In the genomic region with DNA sequence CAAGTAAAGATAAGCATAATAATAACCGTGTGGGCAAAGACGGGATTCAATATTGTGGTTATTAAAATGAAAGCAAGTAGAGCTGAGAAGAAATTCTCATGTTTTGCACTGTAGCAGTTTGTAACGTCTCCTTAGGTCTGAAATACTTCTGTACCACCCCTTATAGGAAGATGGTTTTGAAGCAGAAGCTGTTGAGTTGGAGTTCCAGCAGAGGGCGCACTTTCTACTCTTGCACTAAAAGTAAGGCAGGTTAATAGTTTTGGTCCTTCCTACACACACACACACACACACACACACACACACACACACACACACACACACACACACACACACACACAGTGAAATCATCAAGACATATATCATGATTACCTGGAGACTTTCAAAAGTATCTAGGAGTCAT, we compare ENCODE assay signal across 9 mouse cellular contexts.
A peak's percentile ranks its signal among the peaks of the same experiment; 100 is the strongest.
DNase-seq lines count a peak whose midpoint lies in the region; ATAC-seq and TF ChIP-seq lines count a peak whose summit lies in the region.
"Had no signal": no experiment of that assay in that cellular context is flagged by ENCODE, and none has a peak within 500 bp of the region (broad histone marks: within the 10 kb centered on the region; RNA-seq: fewer than 3 reads in every experiment).

No protein-coding gene starts in this region.

- no peak overlapping the region for H3K4me3 ChIP-seq in kidney, postnatal 0 days (replicated peaks; ENCODE audit: low read depth, low read length)
- no peak overlapping the region for H3K4me3 ChIP-seq in kidney, embryonic 16.5 days (ENCODE audit: low read length)
- no peak overlapping the region for H3K4me3 ChIP-seq in ES-E14 (ENCODE audit: insufficient read depth in 1 of 2, low read depth in 1 of 2, low read length in 2 of 2, poor library complexity in 1 of 2, severe bottlenecking in 1 of 2)
- H3K4me3 ChIP-seq: limb, embryonic 13.5 days had no signal

- H3K4me1 ChIP-seq in kidney, postnatal 0 days (replicated peaks; ENCODE audit: insufficient read depth, low read length): no peaks in the 10 kb centered on the region
- H3K4me1 ChIP-seq in kidney, embryonic 16.5 days (ENCODE audit: insufficient read depth, low read length): no peaks in the 10 kb centered on the region
- H3K4me1 ChIP-seq in ES-E14 (ENCODE audit: control insufficient read depth in 2 of 2, insufficient read depth in 2 of 2, low read length in 2 of 2, poor library complexity in 1 of 2): no peaks in the 10 kb centered on the region
- H3K4me1 ChIP-seq: limb, embryonic 13.5 days had no signal

- in situ Hi-C loops in ES-E14 (cut with MboI; ENCODE audit: low sequenced_read_pairs in 2 of 2, unreplicated experiment in 2 of 2): no loop called here

- H3K9ac ChIP-seq in kidney, postnatal 0 days (ENCODE audit: low read depth, low read length): no peak overlapping the region
- H3K9ac ChIP-seq in kidney, embryonic 16.5 days (replicated peaks; ENCODE audit: low read length): no peak overlapping the region
- no peak overlapping the region for H3K9ac ChIP-seq in ES-E14 (ENCODE audit: insufficient read depth, low read depth, low read length, poor library complexity, severe bottlenecking)
- H3K9ac ChIP-seq: limb, embryonic 13.5 days had no signal

- no peak overlapping the region for H3K27ac ChIP-seq in kidney, postnatal 0 days
- H3K27ac ChIP-seq in kidney, embryonic 16.5 days (ENCODE audit: low read length): no peak overlapping the region
- no peak overlapping the region for H3K27ac ChIP-seq in ES-E14 (ENCODE audit: insufficient read depth, low read depth, low read length, poor library complexity, severe bottlenecking)
- H3K27ac ChIP-seq: limb, embryonic 13.5 days had no signal

- H3K27me3 ChIP-seq in kidney, postnatal 0 days (ENCODE audit: insufficient read depth, low read length): no peaks in the 10 kb centered on the region
- no peaks in the 10 kb centered on the region for H3K27me3 ChIP-seq in kidney, embryonic 16.5 days (ENCODE audit: insufficient read depth, low read length)
- H3K27me3 ChIP-seq: limb, embryonic 13.5 days had no signal

- WGBS in kidney, postnatal 0 days: 27% methylated on average over 4 of the region's 4 CpGs
- WGBS in kidney, embryonic 16.5 days: 25% methylated on average over 4 of the region's 4 CpGs

- H3K36me3 ChIP-seq in kidney, postnatal 0 days (ENCODE audit: insufficient read depth, low read length): no peaks in the 10 kb centered on the region
- no peaks in the 10 kb centered on the region for H3K36me3 ChIP-seq in kidney, embryonic 16.5 days (ENCODE audit: insufficient read depth, low read length)
- H3K36me3 ChIP-seq in ES-E14 (ENCODE audit: control insufficient read depth, insufficient read depth, low read length, poor library complexity, severe bottlenecking): no peaks in the 10 kb centered on the region
- H3K36me3 ChIP-seq: limb, embryonic 13.5 days had no signal

- H3K9me3 ChIP-seq in kidney, postnatal 0 days (replicated peaks; ENCODE audit: low read length): no peaks in the 10 kb centered on the region
- no peaks in the 10 kb centered on the region for H3K9me3 ChIP-seq in kidney, embryonic 16.5 days (ENCODE audit: low read length)
- H3K9me3 ChIP-seq in ES-E14 (ENCODE audit: control insufficient read depth, insufficient read depth, low read depth, low read length): no peaks in the 10 kb centered on the region
- H3K9me3 ChIP-seq: limb, embryonic 13.5 days had no signal

- peak; percentile 24 for DNase-seq in adrenal gland, postnatal 10 days
- no peak for DNase-seq in adrenal gland, adult 2 months
- DNase-seq in kidney, postnatal 0 days (ENCODE audit: low spot score): peak; percentile 40
- DNase-seq in ES-E14 (ENCODE audit: low read depth, low spot score): peak; percentile 53
- DNase-seq in frontal cortex, adult 2 months (ENCODE audit: extremely low spot score in 1 of 2, low spot score in 1 of 2): peak; percentile 31 to 81
- DNase-seq in retina, embryonic 14.5 days (ENCODE audit: low spot score): peak; percentile 68

- ATAC-seq in kidney, postnatal 0 days (replicated peaks; ENCODE audit: low FRiP score, low read depth): no peak
- ATAC-seq in kidney, embryonic 16.5 days (ENCODE audit: low FRiP score, low TSS enrichment): no peak
- no peak for ATAC-seq in granulocyte monocyte progenitor cell, adult 5-6 weeks (replicated peaks; ENCODE audit: poor library complexity, severe bottlenecking)

- H3K4me2 ChIP-seq in kidney, postnatal 0 days (ENCODE audit: low read length): no peak overlapping the region
- no peak overlapping the region for H3K4me2 ChIP-seq in kidney, embryonic 16.5 days (replicated peaks; ENCODE audit: low read depth, low read length)
- H3K4me2 ChIP-seq: limb, embryonic 13.5 days had no signal

- TF ChIP-seq CTCF in kidney, postnatal 0 days (IDR thresholded peaks at IDR 0.05; ENCODE audit: low read depth): peak; percentile 55

TF ChIP-seq in ES-E14, 5 proteins besides CTCF, POLR2A, EP300 and RAD21:
- TF ChIP-seq ZC3H11A (IDR thresholded peaks at IDR 0.05; ENCODE audit: borderline replicate concordance, low read depth, low read length): no peak
- no peak for TF ChIP-seq CHD2 (IDR thresholded peaks at IDR 0.05; ENCODE audit: low read depth, low read length)
- no peak for TF ChIP-seq HCFC1 (IDR thresholded peaks at IDR 0.05; ENCODE audit: borderline replicate concordance, insufficient read depth, low read length)
- no peak for TF ChIP-seq MAFK (IDR thresholded peaks at IDR 0.05; ENCODE audit: insufficient read depth, low read depth, low read length)
- TF ChIP-seq ZNF384 (IDR thresholded peaks at IDR 0.05; ENCODE audit: low read depth, low read length): no peak
TF ChIP-seq in ES-E14: peak in this region for 0.
